Mouse (Mus musculus) skeletal muscle tissue, adult 2 months (tissue): ENCODE measurements around the gene Snx9.
A peak's percentile ranks its signal among the peaks of the same experiment; 100 is the strongest.

Source experiments
- DNase-seq: peaks from one replicate; pipeline ENCODE4 v3.0.0-alpha.2; 2012; ENCODE audit warnings: low read depth, low spot score

Snx9 gene

DNA sequence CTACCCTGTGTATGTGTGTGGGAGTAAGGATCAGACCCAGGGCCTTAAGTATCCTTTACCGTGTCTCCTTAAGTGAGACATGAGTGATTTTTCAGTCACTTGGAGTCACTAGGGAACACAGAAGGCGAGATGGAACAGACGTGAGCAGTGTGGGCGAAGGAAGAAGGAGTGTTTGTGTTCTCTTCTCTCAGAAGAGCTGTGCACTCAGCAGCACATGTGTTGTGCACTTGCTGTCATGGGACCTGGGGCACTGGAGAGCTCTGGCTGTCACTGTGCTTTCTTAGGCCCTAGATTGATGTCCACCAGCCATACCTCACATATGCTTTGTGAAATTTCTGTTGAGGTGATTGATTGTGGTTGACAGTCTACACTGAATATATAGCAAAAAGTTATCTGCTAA lies 37.7 kb downstream of the Snx9 start:
- no peak for DNase-seq

DNA sequence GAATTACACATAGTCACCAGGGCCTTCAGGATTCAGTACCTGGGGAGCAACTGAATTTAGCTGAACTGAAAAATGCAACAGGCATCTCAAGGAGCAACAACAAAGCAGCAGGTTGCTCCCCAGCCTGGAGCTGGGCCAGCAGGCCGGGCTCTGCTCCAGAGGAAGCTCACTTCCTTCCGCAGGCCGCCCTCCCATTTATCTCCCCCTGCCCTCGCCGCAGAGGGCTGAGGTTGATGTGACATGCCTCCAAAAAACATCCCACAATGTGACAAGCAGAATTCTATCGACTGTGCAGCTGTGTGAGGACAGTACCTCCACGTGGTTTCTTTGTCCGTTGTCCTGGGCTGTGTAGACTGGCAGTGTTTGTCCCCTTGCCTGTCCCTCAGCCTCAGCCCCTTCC lies 44.3 kb downstream of the Snx9 start:
- peak; percentile 47 for DNase-seq

DNA sequence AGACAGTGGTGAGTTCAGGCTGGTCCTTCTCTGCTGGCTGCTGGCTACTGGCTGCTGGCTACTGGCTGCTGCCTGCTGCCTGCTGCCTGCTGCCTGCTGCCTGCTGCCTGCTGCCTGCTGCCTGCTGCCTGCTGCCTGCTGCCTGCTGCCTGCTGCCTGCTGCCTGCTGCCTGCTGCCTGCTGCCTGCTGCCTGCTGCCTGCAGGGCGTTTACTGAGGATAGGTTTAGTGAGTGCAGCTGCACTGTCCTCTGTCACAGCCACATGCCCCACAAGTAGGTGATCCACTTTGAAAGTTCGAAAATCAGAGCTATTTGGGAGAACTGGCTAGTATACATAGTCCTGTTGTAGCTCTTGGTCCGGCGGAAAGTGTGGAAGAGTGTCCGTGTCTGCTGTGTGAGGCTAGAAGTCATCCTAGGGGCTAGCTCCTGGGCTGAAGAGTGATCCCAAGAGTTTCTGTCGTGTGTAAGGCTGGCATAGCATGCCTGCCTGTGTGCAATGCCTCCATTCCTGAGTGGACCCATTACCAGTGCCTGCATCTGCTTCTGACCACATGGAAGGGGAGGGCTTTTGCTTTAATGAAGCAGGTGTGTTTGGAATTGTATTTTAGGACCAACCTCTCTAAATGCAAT lies 45.2 kb downstream of the Snx9 start:
- no peak for DNase-seq

- peak; percentile 33 for DNase-seq
Measured at GRCm38 (mm10) chr17:5886943-5887800, 46.0 kb downstream of the Snx9 start.

DNA sequence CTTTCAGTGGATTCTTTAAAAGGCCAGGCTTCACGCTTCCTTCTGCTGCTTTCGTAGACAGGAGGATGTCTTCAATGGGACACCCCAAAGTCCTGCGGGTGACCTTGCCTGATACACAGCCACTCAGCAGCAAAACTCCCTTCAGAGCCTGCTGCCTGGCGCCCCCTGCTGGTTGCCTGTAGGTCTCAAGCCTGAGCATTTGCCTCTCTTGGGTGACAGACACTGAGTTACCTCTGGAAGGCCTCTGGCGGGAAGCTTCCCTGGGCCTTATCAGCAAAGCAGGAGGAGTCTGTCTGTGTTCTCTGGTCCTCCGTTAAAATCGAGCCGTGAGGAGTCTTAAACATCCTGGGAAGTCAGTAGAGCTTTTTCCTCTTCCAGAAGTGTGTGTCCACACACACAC lies 49.3 kb downstream of the Snx9 start:
- DNase-seq = peak; percentile 62

- DNase-seq = no peak
Measured at GRCm38 (mm10) chr17:5891933-5892683, 51.0 kb downstream of the Snx9 start.

DNA sequence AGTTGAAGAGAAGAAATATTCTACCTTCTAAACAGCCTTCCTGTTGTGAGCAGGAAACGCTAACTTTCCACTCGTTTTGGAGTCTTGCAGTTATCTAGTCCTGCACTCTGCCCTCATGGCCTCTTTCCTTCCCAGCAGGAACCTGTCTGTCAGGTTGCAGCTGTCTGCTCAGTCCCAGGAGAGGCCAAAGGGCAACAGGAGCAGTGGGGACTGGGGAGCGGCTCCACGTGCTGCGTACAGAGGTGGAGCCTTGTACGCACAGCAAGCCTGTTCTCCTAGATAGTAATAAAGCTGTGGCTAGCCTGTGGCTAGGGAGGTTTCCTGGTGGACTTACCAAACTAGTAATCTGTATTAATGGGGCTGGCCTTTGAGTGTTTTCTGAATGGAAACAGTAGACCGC lies 52.0 kb downstream of the Snx9 start:
- DNase-seq = no peak

DNA sequence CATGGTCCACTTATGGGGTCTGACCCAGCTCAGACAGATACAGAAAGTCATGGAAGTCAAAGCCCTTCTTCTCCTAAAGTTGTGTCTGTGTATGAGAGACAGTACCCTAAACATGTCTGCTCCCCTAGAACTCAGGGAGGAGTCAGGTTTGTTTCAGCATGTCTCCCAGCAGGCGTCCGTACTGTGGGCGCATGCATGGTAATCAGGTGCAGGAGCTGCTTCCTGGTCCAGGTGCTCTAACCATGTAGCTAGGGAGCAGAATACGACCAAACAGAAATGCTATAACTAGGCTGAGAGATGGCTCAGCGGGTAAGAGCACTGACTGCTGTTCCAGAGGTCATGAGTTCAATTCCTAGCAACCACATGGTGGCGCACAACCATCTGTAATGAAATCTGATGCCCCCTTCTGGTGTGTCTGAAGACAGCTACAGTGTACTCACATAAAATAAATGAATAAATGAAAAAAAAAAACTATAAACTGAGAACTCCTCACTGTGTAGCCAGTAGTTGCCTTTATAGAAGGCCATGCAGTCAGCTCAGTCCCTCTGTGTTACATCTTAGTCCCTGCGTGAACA lies 52.5 kb downstream of the Snx9 start:
- DNase-seq = no peak

DNA sequence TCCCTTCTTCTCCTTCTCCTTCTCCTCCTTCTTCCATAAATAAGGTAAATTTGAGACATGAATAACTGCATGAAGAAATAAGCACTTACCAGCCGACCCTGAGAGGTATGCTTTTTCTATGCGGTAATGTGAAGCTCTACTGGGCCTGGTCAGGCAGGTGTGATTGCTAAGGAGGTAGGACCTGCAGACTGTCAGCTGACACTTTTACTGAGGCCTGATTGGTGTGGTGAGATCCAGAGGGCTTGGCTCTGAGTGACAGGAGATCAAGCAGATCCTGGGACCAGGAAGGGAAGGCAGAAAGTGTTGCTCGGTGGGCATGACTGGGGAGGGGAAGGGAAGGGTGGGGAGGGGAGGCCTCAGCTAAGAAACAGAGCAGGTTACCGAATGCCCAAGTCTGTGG lies 54.9 kb downstream of the Snx9 start:
- DNase-seq = no peak

DNA sequence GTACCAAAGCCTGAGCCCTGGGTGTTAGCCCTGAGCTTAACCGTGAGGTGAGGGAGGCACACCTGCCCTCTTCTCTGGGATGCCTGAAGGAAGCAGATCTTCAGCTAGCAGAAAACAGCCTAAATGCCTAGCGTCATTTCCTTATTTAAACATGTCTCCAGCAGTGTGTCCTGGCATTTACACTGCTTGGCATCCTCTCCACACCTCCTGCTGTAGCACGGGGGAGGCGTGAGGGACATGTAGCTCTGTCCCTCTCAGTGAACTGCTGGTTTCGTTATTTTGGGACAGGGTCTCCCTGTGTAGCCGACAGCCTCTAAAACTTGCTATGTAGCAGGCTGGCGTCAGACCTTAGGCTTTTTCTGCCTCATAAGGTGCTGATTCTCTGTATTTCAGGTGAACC lies 55.5 kb downstream of the Snx9 start:
- DNase-seq = no peak

- no peak for DNase-seq
Measured at GRCm38 (mm10) chr17:5897326-5898200, 56.4 kb downstream of the Snx9 start.

GRCm38 (mm10) chr17:5899251-5899650 lies 58.1 kb downstream of the Snx9 start:
- no peak for DNase-seq

GRCm38 (mm10) chr17:5901381-5901780 lies 60.3 kb downstream of the Snx9 start:
- DNase-seq = no peak

GRCm38 (mm10) chr17:5903630-5904301 lies 62.6 kb downstream of the Snx9 start:
- DNase-seq = no peak

GRCm38 (mm10) chr17:5909681-5910080 lies 68.6 kb downstream of the Snx9 start:
- no peak for DNase-seq

DNA sequence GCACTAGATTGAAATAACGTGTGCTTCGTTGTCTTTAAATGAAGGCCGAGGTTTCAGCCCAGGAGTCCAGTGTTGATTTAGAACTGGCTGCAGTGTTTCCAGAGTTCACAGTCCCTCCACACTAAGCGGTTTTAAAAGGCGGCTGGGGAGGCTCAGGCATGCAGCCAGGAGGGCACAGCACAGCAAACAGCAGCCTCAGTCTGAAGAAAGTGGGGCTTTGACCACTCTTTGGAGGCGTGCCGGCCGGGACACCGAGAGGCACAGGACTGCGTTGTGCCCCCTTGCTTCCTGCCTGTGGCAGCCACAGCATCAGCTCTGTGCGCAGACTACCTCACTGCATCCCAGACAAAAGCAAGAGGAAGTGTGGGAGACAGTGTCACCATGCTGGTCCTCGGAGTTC lies 70.5 kb downstream of the Snx9 start:
- no peak for DNase-seq

DNA sequence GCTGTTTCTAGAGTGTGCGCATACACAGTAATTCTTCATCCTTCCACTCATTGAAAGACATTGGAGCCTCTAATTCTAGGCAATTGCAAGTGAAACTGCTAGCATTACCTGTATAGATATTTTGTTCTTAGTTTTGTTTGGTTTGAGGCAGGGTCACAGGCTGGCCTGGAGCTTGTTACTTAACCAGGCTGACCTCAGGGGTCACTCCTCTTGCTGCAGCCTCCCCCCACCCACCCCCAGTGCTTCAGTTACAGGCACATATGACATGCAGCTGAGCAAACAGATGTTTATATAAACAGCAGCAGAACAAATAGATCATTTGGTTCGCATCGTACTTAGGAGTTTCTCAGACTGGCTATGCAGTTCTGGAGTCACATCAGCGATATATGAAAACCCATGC lies 71.7 kb downstream of the Snx9 start:
- DNase-seq = no peak

DNA sequence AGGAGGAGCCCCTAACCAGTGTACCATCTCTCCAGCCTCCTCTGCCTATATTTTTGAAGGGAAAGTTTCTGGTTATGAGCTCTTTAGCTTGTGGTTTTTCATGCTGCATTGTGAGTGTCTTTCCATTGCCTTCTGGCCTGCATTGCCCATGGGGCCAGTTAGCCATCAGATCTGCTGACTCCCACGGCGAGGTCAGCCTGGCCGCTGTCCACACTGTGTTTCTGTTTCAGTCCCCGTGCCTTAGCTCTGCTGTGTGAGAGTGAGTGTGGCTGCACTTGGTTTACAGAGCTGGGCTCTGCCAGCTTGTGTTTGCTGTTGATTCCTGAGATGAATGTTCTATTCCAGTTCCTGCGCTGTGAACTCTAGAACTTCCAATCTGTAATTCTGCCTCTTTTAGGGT lies 73.1 kb downstream of the Snx9 start:
- DNase-seq = peak; percentile 52

DNA sequence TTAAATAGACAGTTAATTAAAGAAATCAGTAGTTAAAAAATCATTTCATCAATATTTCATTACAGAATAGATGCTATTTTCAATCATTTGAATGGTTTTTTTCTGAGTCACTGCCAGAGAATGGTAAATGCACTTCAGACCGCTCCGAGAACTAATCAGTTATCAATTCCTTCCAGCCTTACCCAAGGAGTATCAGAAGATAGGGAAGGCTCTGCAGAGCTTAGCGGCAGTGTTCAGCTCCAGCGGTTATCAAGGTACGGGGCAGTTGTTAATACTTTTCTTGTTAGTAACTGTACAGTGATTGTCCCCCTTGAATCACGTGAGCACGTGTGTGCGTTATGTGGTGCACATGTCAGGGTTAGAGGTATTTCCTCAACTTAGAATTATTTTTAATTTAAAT lies 80.8 kb downstream of the Snx9 start:
- DNase-seq = no peak

GRCm38 (mm10) chr17:5923281-5923680 lies 82.2 kb downstream of the Snx9 start:
- DNase-seq = no peak

DNA sequence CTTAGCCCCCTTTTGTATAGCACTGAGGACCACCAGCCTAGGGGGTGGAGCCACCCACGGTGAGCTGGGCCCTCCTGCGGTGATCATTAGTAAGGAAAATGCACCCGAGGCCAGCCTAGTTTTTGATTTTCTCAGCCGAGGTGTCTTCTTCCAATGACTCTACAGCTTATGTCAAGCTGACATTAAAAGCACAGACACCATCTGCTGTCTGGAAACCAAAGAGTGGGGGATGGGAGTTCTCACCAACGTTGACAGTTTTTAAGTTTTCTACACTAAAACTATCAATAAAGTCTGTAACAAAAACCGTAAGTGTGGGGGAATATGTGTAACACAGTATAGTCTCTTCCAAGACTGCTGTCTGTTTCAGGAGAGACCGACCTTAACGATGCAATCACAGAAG lies 83.1 kb downstream of the Snx9 start:
- no peak for DNase-seq
